Mouse (Mus musculus) forebrain, embryonic 14.5 days (tissue): ENCODE results near the gene Themis. TPM values are rescaled to one million over a fixed set of nuclear protein-coding genes. Genes with fewer than 3 reads are reported as not detected.

Source experiments
- ATAC-seq: fragments of 200-750 bp; cut with Nextera tagmentation; 2 replicates; pipeline ENCODE4 v1.8.0; 2017; ENCODE audit warnings: mild to moderate bottlenecking, moderate library complexity
- DNase-seq: peaks from one replicate; pipeline ENCODE4 v3.0.0-alpha.2; 2015; ENCODE audit warnings: low spot score
- H3K27ac ChIP-seq: fragments of 300-500 bp; sonication (generic); 2 replicates; pipeline ENCODE4 v1.5.1; 2014; ENCODE audit warnings: low read depth, mild to moderate bottlenecking, control low read depth, low read length, moderate library complexity
- H3K27me3 ChIP-seq: fragments of 300-500 bp; sonication (generic); replicated peaks from 2 replicates; pipeline ENCODE4 v1.6.1; 2014; ENCODE audit warnings: low read length, control low read depth, mixed read lengths; ENCODE audit not compliant: control insufficient read depth, insufficient read depth
- H3K36me3 ChIP-seq: fragments of 300-500 bp; sonication (generic); 2 replicates; pipeline ENCODE4 v1.6.1; 2014; ENCODE audit warnings: low read length, control low read depth; ENCODE audit not compliant: control insufficient read depth, insufficient read depth
- H3K4me1 ChIP-seq: fragments of 300-500 bp; sonication (generic); 2 replicates; pipeline ENCODE4 v1.6.1; 2014; ENCODE audit warnings: antibody characterized with exemption, low read length, control low read depth; ENCODE audit not compliant: control insufficient read depth, insufficient read depth
- H3K4me2 ChIP-seq: fragments of 300-500 bp; sonication (generic); 2 replicates; pipeline ENCODE4 v1.6.1; 2014; ENCODE audit warnings: mild to moderate bottlenecking, control low read depth, low read length
- H3K4me3 ChIP-seq: fragments of 300-500 bp; sonication (generic); 2 replicates; pipeline ENCODE4 v1.5.1; 2014; ENCODE audit warnings: low read depth, low read length, control low read depth
- H3K9ac ChIP-seq: fragments of 300-500 bp; sonication (generic); 2 replicates; pipeline ENCODE4 v1.6.1; 2014; ENCODE audit warnings: mild to moderate bottlenecking, low read length, control low read depth, moderate library complexity
- H3K9me3 ChIP-seq: fragments of 300-500 bp; sonication (generic); replicated peaks from 2 replicates; pipeline ENCODE4 v1.6.1; 2016; ENCODE audit warnings: low read length, control low read depth, mixed read lengths; ENCODE audit not compliant: control insufficient read depth
- WGBS: fragments of 180-500 bp; shearing (Covaris S2); extraction: QIAGEN DNeasy Blood & Tissue Kit; methylation state at CpG from one replicate; pipeline ENCODE4 v1.1.7; 2014; 5-methylcytosine and 5-hydroxymethylcytosine counted together
- polyA plus RNA-seq: library from polyadenylated mRNA; unstranded; fragments of >200 nt; fragmentation: Nextera tagmentation; extraction: Ambion mirVana; gene quantifications from 2 replicates; pipeline ENCODE4 v1.2.1, GENCODE M21; 2014

Gene Themis
- not detected in 2 replicates for polyA plus RNA-seq

- H3K4me2 ChIP-seq, result no peak within 1 kb of the TSS
- 72% methylated on average over 5 of the region's 5 CpGs for WGBS
- no peaks in the 10 kb centered on the region for H3K36me3 ChIP-seq
- no peaks in the 10 kb centered on the region for H3K9me3 ChIP-seq
- no peak within 1 kb of the TSS for H3K9ac ChIP-seq
- no peaks in the 10 kb centered on the region for H3K27me3 ChIP-seq
- no peaks in the 10 kb centered on the region for H3K4me1 ChIP-seq
- no peak for DNase-seq
- no peak within 1 kb of the TSS for H3K4me3 ChIP-seq
- no peak for ATAC-seq
- no peak within 1 kb of the TSS for H3K27ac ChIP-seq
Measured at GRCm38 (mm10) chr10:28668261-28668660, at the start of gene Themis. Gene Themis, plus strand, starts transcription at chr10:28668360.

DNA sequence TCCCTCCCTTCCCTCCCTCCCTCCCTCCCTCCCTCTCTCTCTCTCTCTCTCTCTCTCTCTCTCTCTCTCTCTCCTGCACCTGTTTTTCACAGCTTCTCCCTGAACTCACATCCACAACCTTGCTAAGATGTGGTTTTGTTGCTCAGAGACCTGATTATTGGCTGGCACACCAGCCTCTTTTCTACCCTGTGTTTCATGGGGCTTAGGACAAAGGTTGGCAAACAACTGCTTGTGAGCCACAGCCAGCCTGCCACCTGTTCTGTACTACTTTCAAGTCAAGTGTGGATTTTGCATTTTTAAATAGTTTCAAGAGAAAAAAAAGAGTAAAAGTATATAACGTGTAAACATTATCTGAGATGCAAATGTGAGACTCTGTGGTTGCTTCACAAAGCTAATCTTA, 48.7 kb upstream of the Themis start:
- Histone ChIP-seq H3K9me3 (no peaks in the 10 kb centered on the region), H3K4me3 (no peak overlapping the region), H3K4me2 (no peak overlapping the region), H3K36me3 (no peaks in the 10 kb centered on the region), H3K9ac (no peak overlapping the region), H3K4me1 (no peaks in the 10 kb centered on the region), H3K27me3 (no peaks in the 10 kb centered on the region), H3K27ac (no peak overlapping the region)
- no peak for ATAC-seq
- 90% methylated on average over 1 of the region's 1 CpGs for WGBS
- DNase-seq, result no peak

DNA sequence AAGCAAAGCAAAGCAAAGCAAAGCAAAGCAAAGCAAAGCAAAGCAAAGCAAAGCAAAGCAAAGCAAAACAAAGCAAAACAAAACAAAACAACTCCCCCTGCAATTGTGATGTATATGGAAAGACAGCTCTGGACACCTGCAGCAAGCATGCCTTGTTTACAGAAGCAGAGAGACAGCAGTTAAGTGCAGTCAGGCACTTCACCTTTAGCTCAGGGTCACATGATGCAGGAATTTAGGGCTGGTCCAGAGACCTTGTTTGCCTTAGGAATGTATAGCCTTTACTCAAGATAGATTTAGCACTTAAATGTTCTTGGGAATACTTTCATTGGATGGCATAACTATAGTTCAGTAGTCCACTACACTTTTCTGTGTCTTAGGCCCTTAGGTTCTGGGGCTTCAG, 32.1 kb upstream of the Themis start:
- ATAC-seq, result no peak

DNA sequence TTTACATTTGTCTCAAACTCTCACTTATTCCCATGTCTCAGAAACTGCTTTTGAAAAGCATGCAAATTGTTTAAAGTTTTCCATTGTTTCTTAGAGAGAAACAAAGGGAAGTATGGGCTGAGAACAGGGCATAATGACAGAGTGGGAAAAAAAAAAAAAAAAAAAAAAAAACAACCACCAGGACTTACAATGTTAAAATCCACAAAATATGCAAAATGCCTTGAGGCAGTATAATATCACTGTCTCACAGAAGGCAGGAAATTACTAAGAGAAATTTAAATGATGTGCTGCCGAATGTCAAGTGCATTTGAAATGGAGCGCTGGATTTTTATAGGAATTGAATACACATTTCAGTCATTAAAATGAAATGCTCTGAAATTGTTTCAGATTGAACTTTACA, 26.3 kb upstream of the Themis start:
- Histone ChIP-seq H3K9ac (no peak overlapping the region), H3K4me1 (no peaks in the 10 kb centered on the region), H3K27ac (no peak overlapping the region), H3K4me3 (no peak overlapping the region), H3K36me3 (no peaks in the 10 kb centered on the region), H3K27me3 (no peaks in the 10 kb centered on the region), H3K9me3 (no peaks in the 10 kb centered on the region), H3K4me2 (no peak overlapping the region)
- DNase-seq, result no peak
- WGBS, result 84% methylated on average over 2 of the region's 2 CpGs
- no peak for ATAC-seq

More for the DNA sequence above, 32.1 kb upstream of the Themis start:
- no peak overlapping the region for H3K27ac ChIP-seq
- H3K36me3 ChIP-seq, result no peaks in the 10 kb centered on the region
- no peak for DNase-seq
- no peak overlapping the region for H3K9ac ChIP-seq
- no peaks in the 10 kb centered on the region for H3K9me3 ChIP-seq
- H3K4me3 ChIP-seq, result no peak overlapping the region
- no peaks in the 10 kb centered on the region for H3K27me3 ChIP-seq
- H3K4me2 ChIP-seq, result no peak overlapping the region
- no peaks in the 10 kb centered on the region for H3K4me1 ChIP-seq

DNA sequence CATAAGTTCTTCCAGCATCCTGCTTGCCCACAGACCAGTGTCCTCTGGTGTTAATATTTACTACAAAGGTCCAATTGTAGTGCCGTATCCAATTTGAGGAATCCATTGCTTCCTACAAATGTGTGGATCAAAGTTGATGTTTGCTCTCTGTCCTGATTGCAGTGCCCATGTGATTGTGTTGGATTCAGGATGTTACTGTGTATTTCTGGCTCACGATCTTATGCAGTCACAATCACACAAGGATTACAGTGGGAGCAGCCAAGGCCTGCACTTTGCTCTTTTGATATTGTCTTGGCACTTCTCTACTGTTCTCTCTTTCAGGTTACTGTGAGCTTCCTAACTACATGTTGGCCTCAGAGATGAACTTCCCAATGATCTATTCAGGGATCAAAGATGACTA, 20.3 kb upstream of the Themis start:
- no peak overlapping the region for H3K4me2 ChIP-seq
- DNase-seq, result no peak
- no peak overlapping the region for H3K27ac ChIP-seq
- H3K9ac ChIP-seq, result no peak overlapping the region
- H3K4me1 ChIP-seq, result no peaks in the 10 kb centered on the region
- no peak for ATAC-seq
- H3K36me3 ChIP-seq, result no peaks in the 10 kb centered on the region
- H3K27me3 ChIP-seq, result no peaks in the 10 kb centered on the region
- H3K4me3 ChIP-seq, result no peak overlapping the region
- no peaks in the 10 kb centered on the region for H3K9me3 ChIP-seq
- 83% methylated on average over 2 of the region's 2 CpGs for WGBS

GRCm38 (mm10) chr10:28649109-28649899, 18.9 kb upstream of the Themis start:
- ATAC-seq, result 0 out of 2 replicates have a peak, but pooled peaks have one; percentile 61
- Histone ChIP-seq H3K9me3 (no peaks in the 10 kb centered on the region), H3K27ac (no peak overlapping the region), H3K27me3 (no peaks in the 10 kb centered on the region), H3K4me1 (no peaks in the 10 kb centered on the region), H3K4me2 (no peak overlapping the region), H3K4me3 (no peak overlapping the region), H3K36me3 (no peaks in the 10 kb centered on the region), H3K9ac (no peak overlapping the region)
- WGBS, result 76% methylated on average over 6 of the region's 6 CpGs
- DNase-seq, result peak; percentile 4

GRCm38 (mm10) chr10:28649900-28650160, 18.3 kb upstream of the Themis start:
- Histone ChIP-seq H3K9me3 (no peaks in the 10 kb centered on the region), H3K4me2 (no peak overlapping the region), H3K27me3 (no peaks in the 10 kb centered on the region), H3K36me3 (no peaks in the 10 kb centered on the region), H3K27ac (no peak overlapping the region), H3K4me1 (no peaks in the 10 kb centered on the region), H3K4me3 (no peak overlapping the region), H3K9ac (no peak overlapping the region)
- ATAC-seq (no peak), DNase-seq (no peak)
- 38% methylated on average over 1 of the region's 1 CpGs for WGBS

DNA sequence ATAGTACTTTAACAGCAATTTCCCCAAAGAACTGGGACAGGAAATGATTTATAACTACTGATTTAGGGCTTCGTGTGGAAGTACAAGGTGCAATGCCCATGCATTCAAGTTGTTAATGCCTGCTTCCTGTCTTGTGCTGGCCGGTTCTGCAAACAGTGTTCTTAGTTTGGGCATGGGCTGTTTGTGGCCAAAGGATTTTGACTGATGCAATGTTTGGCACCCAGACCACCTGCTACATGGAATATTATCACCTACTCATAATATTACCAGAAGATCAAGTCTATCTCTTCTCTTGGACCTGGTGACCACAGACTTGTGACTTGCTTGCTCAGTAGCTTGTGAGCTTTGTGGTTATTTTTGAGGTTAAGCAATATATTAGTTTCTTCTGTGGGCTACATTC, 16.2 kb upstream of the Themis start:
- Histone ChIP-seq H3K4me3 (no peak overlapping the region), H3K9me3 (no peaks in the 10 kb centered on the region), H3K27me3 (no peaks in the 10 kb centered on the region), H3K36me3 (no peaks in the 10 kb centered on the region), H3K4me2 (no peak overlapping the region), H3K9ac (no peak overlapping the region), H3K4me1 (no peaks in the 10 kb centered on the region), H3K27ac (no peak overlapping the region)
- WGBS, result 87% methylated on average over 2 of the region's 2 CpGs
- no peak for DNase-seq
- ATAC-seq, result no peak

- H3K36me3 ChIP-seq, result no peaks in the 10 kb centered on the region
- H3K27me3 ChIP-seq, result no peaks in the 10 kb centered on the region
- no peaks in the 10 kb centered on the region for H3K9me3 ChIP-seq
- DNase-seq (no peak), ATAC-seq (no peak)
- H3K27ac ChIP-seq, result no peak overlapping the region
- H3K4me2 ChIP-seq, result no peak overlapping the region
- H3K4me3 ChIP-seq, result no peak overlapping the region
- H3K9ac ChIP-seq, result no peak overlapping the region
- H3K4me1 ChIP-seq, result no peaks in the 10 kb centered on the region
Measured at GRCm38 (mm10) chr10:28654733-28655132, 13.4 kb upstream of the Themis start.
